Mouse (Mus musculus) inflammation-experienced regulatory T-cells (primary cell): ENCODE data around the gene Rplp1. TPM values are rescaled to one million over a fixed set of nuclear protein-coding genes. Genes with fewer than 3 reads are reported as not detected.

Experiments
- polyA plus RNA-seq, 2 experiments: library from polyadenylated mRNA; unstranded; fragments of 100-300 nt; shearing (Covaris generic); gene quantifications; one replicate each; pipeline ENCODE4 v1.2.1; 2017

The Rplp1 gene
- 1,000 to 10,000 TPM; 1,393 to 1,431 TPM for polyA plus RNA-seq

GRCm38 (mm10) chr9:61914203-61914916 is at the start of gene Rplp1:
Gene Rplp1, minus strand, starts transcription at chr9:61914542.

GRCm38 (mm10) chr9:61946623-61947401 is 32.5 kb upstream of the Rplp1 start, which contains the start of gene Kif23:
Gene Kif23, minus strand, starts transcription at chr9:61946774.

Other genes with a start within 250 kb of the Rplp1 start
- 1 to 10 TPM; 4.1 to 6.4 TPM for gene Kif23, start 32.2 kb upstream of the Rplp1 start, polyA plus RNA-seq
- 1 to 10 TPM in 1 of 2 experiments, not detected in 1; 1.7 TPM for gene Paqr5, start 112.3 kb upstream of the Rplp1 start, polyA plus RNA-seq
- 10 to 100 TPM in 1 of 2 experiments, 1 to 10 TPM in 1; 6.1 to 10.6 TPM for gene Glce, start 208.1 kb upstream of the Rplp1 start, polyA plus RNA-seq